Mouse (Mus musculus) ES-E14 (cell line): ENCODE measurements around the gene Ankrd50. TPM values are rescaled to one million over a fixed set of nuclear protein-coding genes. Genes with fewer than 3 reads are reported as not detected.

Experiments
- DNase-seq: peaks from one replicate; pipeline ENCODE4 v3.0.0-alpha.2; 2013; ENCODE audit warnings: low read depth, low spot score
- H3K27ac ChIP-seq: 2 replicates; pipeline ENCODE4 v1.5.1; 2012; ENCODE audit warnings: low read depth, mild to moderate bottlenecking, low read length, moderate library complexity, mixed read lengths; ENCODE audit not compliant: poor library complexity, insufficient read depth, severe bottlenecking
- H3K36me3 ChIP-seq: 2 replicates; pipeline ENCODE4 v1.6.1; 2012; ENCODE audit warnings: mild to moderate bottlenecking, low read length, moderate library complexity, mixed read lengths; ENCODE audit not compliant: control insufficient read depth, poor library complexity, insufficient read depth, severe bottlenecking
- H3K4me1 ChIP-seq, 2 experiments: fragments of 150-350 bp in 1 of 2; sonication (generic) in 1 of 2; 2 replicates each; pipeline ENCODE4 v1.6.1; 2012; ENCODE audit warnings: low read length in 2 of 2, mild to moderate bottlenecking in 1 of 2, mixed read lengths in 1 of 2; ENCODE audit not compliant: control insufficient read depth in 2 of 2, insufficient read depth in 2 of 2, poor library complexity in 1 of 2
- H3K4me3 ChIP-seq, 2 experiments: fragments of 150-350 bp in 1 of 2; sonication (generic) in 1 of 2; 2 replicates each; pipeline ENCODE4 v1.5.1; 2012; ENCODE audit warnings: low read length in 2 of 2, low read depth in 1 of 2, mild to moderate bottlenecking in 1 of 2, mixed read lengths in 1 of 2; ENCODE audit not compliant: insufficient read depth in 1 of 2, poor library complexity in 1 of 2, severe bottlenecking in 1 of 2
- H3K9ac ChIP-seq: 2 replicates; pipeline ENCODE4 v1.6.1; 2012; ENCODE audit warnings: low read depth, mild to moderate bottlenecking, low read length, mixed read lengths; ENCODE audit not compliant: poor library complexity, insufficient read depth, severe bottlenecking
- H3K9me3 ChIP-seq: fragments of 150-350 bp; sonication (generic); 2 replicates; pipeline ENCODE4 v1.6.1; 2012; ENCODE audit warnings: low read depth, mild to moderate bottlenecking, low read length; ENCODE audit not compliant: control insufficient read depth, insufficient read depth
- CHD2 ChIP-seq: IDR thresholded peaks from 2 replicates; pipeline ENCODE4 v1.6.1; 2014; ENCODE audit warnings: mild to moderate bottlenecking, low read depth, low read length, inconsistent platforms
- HCFC1 ChIP-seq: IDR thresholded peaks from 2 replicates; pipeline ENCODE4 v1.6.1; 2012; ENCODE audit warnings: low read length, inconsistent platforms, borderline replicate concordance; ENCODE audit not compliant: insufficient read depth
- MAFK ChIP-seq: IDR thresholded peaks from 2 replicates; pipeline ENCODE4 v1.6.1; 2014; ENCODE audit warnings: mild to moderate bottlenecking, low read depth, low read length, inconsistent platforms; ENCODE audit not compliant: insufficient read depth
- ZC3H11A ChIP-seq: IDR thresholded peaks from 2 replicates; pipeline ENCODE4 v1.6.1; 2012; ENCODE audit warnings: low read depth, mild to moderate bottlenecking, inconsistent platforms, low read length, borderline replicate concordance
- ZNF384 ChIP-seq: IDR thresholded peaks from 2 replicates; pipeline ENCODE4 v1.6.1; 2012; ENCODE audit warnings: low read depth, low read length, inconsistent platforms
- in situ Hi-C, 2 experiments: fragments of 600-800 bp; cut with MboI; formaldehyde crosslinking; loops; one replicate each; pipeline ENCODE4 v1.15.1; 2025; ENCODE audit warnings: low sequenced_read_pairs in 2 of 2, inconsistent platforms in 1 of 2; ENCODE audit not compliant: unreplicated experiment in 2 of 2
- total RNA-seq: library from RNA; depleted of rRNA; stranded (reverse); fragments of 300-350 nt; gene quantifications from 2 replicates; pipeline ENCODE4 v1.2.3, GENCODE M21; 2012

The Ankrd50 gene
- total RNA-seq, 1 experiment: 27.0 TPM

GRCm38 (mm10) chr3:38502156-38502555, 17.5 kb upstream of the Ankrd50 start:
- Histone ChIP-seq H3K4me1 (no peaks in the 10 kb centered on the region), H3K36me3 (no peaks in the 10 kb centered on the region), H3K27ac (no peak overlapping the region), H3K9ac (no peak overlapping the region), H3K9me3 (no peaks in the 10 kb centered on the region), H3K4me3 (no peak overlapping the region)
- DNase-seq: no peak
- in situ Hi-C loops: no loop called here
- TF ChIP-seq ZNF384 (no peak), CHD2 (no peak)

GRCm38 (mm10) chr3:38501739-38502138, 17.1 kb upstream of the Ankrd50 start:
- Histone ChIP-seq H3K36me3 (no peaks in the 10 kb centered on the region), H3K9me3 (no peaks in the 10 kb centered on the region), H3K9ac (no peak overlapping the region), H3K4me1 (no peaks in the 10 kb centered on the region), H3K27ac (no peak overlapping the region), H3K4me3 (no peak overlapping the region)
- TF ChIP-seq ZC3H11A (no peak), HCFC1 (no peak), ZNF384 (no peak), CHD2 (no peak), MAFK (no peak)
- DNase-seq: no peak
- in situ Hi-C loops: no loop called here

GRCm38 (mm10) chr3:38501316-38501715, 16.7 kb upstream of the Ankrd50 start:
- Histone ChIP-seq H3K27ac (no peak overlapping the region), H3K36me3 (no peaks in the 10 kb centered on the region), H3K4me1 (no peaks in the 10 kb centered on the region), H3K4me3 (no peak overlapping the region), H3K9me3 (no peaks in the 10 kb centered on the region), H3K9ac (no peak overlapping the region)
- DNase-seq: no peak
- in situ Hi-C loops: no loop called here
- TF ChIP-seq ZNF384 (no peak), MAFK (no peak), HCFC1 (no peak), ZC3H11A (no peak)

- H3K36me3 ChIP-seq: no peaks in the 10 kb centered on the region
- H3K9ac ChIP-seq: no peak overlapping the region
- no peak for TF ChIP-seq ZC3H11A
- TF ChIP-seq ZNF384: no peak
- TF ChIP-seq HCFC1: no peak
- TF ChIP-seq CHD2: no peak
- no peak for TF ChIP-seq MAFK
- peaks cover 2 to 4% of the 10 kb centered on the region in 2 experiments; a peak in 2 of 4 replicates for H3K4me1 ChIP-seq
- in situ Hi-C loops: no loop called here
- H3K9me3 ChIP-seq: no peaks in the 10 kb centered on the region
- DNase-seq: no peak
- H3K27ac ChIP-seq: no peak overlapping the region
- no peak overlapping the region for H3K4me3 ChIP-seq
Measured at GRCm38 (mm10) chr3:38498561-38498960, 13.9 kb upstream of the Ankrd50 start.

- Histone ChIP-seq H3K4me3 (no peak overlapping the region), H3K9me3 (no peaks in the 10 kb centered on the region), H3K9ac (no peak overlapping the region), H3K27ac (no peak overlapping the region), H3K36me3 (no peaks in the 10 kb centered on the region), H3K4me1 (peaks cover 3 to 4% of the 10 kb centered on the region in 2 experiments; a peak in 2 of 4 replicates)
- TF ChIP-seq ZNF384 (no peak), CHD2 (no peak), MAFK (no peak), ZC3H11A (no peak), HCFC1 (no peak)
- no peak for DNase-seq
- in situ Hi-C loops: no loop called here
Measured at GRCm38 (mm10) chr3:38496795-38497385, 12.2 kb upstream of the Ankrd50 start.
